Mouse (Mus musculus) midbrain, embryonic 15.5 days (tissue): ENCODE measurements around the gene C130032M10Rik. TPM values are rescaled to one million over a fixed set of nuclear protein-coding genes. Genes with fewer than 3 reads are reported as not detected.

Experiments used
- ATAC-seq: fragments of 200-750 bp; cut with Nextera tagmentation; replicated peaks from 2 replicates; pipeline ENCODE4 v1.8.0; 2017; ENCODE audit warnings: moderate TSS enrichment
- H3K27ac ChIP-seq: fragments of 300-500 bp; sonication (generic); 2 replicates; pipeline ENCODE4 v1.5.1; 2015; ENCODE audit warnings: mild to moderate bottlenecking, inconsistent platforms
- H3K27me3 ChIP-seq: fragments of 300-500 bp; sonication (generic); replicated peaks from 2 replicates; pipeline ENCODE4 v1.6.1; 2015; ENCODE audit warnings: inconsistent platforms
- H3K36me3 ChIP-seq: fragments of 300-500 bp; sonication (generic); replicated peaks from 2 replicates; pipeline ENCODE4 v1.6.1; 2015; ENCODE audit warnings: inconsistent platforms
- H3K4me1 ChIP-seq: fragments of 300-500 bp; sonication (generic); 2 replicates; pipeline ENCODE4 v1.6.1; 2015; ENCODE audit warnings: inconsistent platforms
- H3K4me2 ChIP-seq: fragments of 300-500 bp; sonication (generic); 2 replicates; pipeline ENCODE4 v1.6.1; 2015; ENCODE audit warnings: inconsistent platforms, mild to moderate bottlenecking, moderate library complexity
- H3K4me3 ChIP-seq: fragments of 300-500 bp; sonication (generic); 2 replicates; pipeline ENCODE4 v1.5.1; 2015; ENCODE audit warnings: mild to moderate bottlenecking, inconsistent platforms
- H3K9ac ChIP-seq: fragments of 300-500 bp; sonication (generic); 2 replicates; pipeline ENCODE4 v1.6.1; 2015; ENCODE audit warnings: mild to moderate bottlenecking, inconsistent platforms
- H3K9me3 ChIP-seq: fragments of 300-500 bp; sonication (generic); 2 replicates; pipeline ENCODE4 v1.6.1; 2016; ENCODE audit warnings: inconsistent platforms
- WGBS: fragments of 180-500 bp; shearing (Covaris S2); methylation state at CpG from one replicate; pipeline ENCODE4 v1.1.7; 2015; ENCODE audit warnings: mixed read lengths; 5-methylcytosine and 5-hydroxymethylcytosine counted together
- polyA plus RNA-seq: library from polyadenylated mRNA; unstranded; fragments of >200 nt; fragmentation: Nextera tagmentation; extraction: Ambion mirVana; gene quantifications from 2 replicates; pipeline ENCODE4 v1.2.1, GENCODE M21; 2015

Gene C130032M10Rik
- polyA plus RNA-seq, 1 experiment from 2014 or later, result not detected

DNA sequence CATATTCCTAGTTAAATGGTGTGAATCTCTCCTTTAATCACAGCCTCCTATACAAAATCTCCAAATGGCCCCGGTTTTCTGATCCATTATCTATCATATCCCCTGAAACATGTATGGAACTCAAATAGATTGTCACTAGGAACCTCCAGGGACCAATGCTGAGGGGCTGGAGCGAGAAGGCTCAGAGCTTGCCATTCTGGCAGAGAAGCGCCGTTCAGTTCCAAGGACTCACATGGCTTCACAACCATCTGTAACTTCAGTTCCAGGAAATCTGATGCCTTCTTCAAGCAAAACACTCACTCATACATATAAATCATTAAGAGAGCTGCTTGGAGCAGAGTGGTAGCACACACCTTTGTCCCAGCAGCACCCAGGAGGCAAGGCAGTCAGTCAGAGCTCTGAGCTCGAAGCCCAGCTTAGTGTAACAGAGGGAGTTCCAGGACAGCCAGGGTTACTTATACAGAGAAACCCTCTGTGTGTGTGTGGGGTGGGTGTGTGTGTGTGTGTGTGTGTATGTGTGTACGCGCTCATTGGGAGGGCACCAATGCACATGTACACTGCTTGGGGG is 23.6 kb downstream of the C130032M10Rik start:
- Histone ChIP-seq H3K27ac (no peak overlapping the region), H3K4me2 (no peak overlapping the region), H3K4me1 (no peaks in the 10 kb centered on the region), H3K27me3 (no peaks in the 10 kb centered on the region), H3K36me3 (no peaks in the 10 kb centered on the region), H3K9ac (no peak overlapping the region), H3K4me3 (no peak overlapping the region), H3K9me3 (no peaks in the 10 kb centered on the region)
- no peak for ATAC-seq
- 70% methylated on average over 7 of the region's 7 CpGs for WGBS

- no peak overlapping the region for H3K4me3 ChIP-seq
- H3K36me3 ChIP-seq, result no peaks in the 10 kb centered on the region
- H3K27me3 ChIP-seq, result no peaks in the 10 kb centered on the region
- H3K9ac ChIP-seq, result no peak overlapping the region
- no peak for ATAC-seq
- H3K4me2 ChIP-seq, result no peak overlapping the region
- H3K27ac ChIP-seq, result no peak overlapping the region
- no peaks in the 10 kb centered on the region for H3K9me3 ChIP-seq
- WGBS, result 32% methylated on average over 1 of the region's 1 CpGs
- H3K4me1 ChIP-seq, result no peaks in the 10 kb centered on the region
Measured at GRCm38 (mm10) chr9:114541279-114541741, 25.8 kb downstream of the C130032M10Rik start.

- 60% methylated on average over 17 of the region's 17 CpGs for WGBS
- Histone ChIP-seq H3K4me1 (0 out of 2 replicates have a peak, but pooled peaks cover 3% of the 10 kb centered on the region), H3K36me3 (no peaks in the 10 kb centered on the region), H3K4me2 (no peak overlapping the region), H3K9me3 (no peaks in the 10 kb centered on the region), H3K27ac (no peak overlapping the region), H3K4me3 (no peak overlapping the region), H3K9ac (no peak overlapping the region), H3K27me3 (peaks cover 4% of the 10 kb centered on the region; the same call in 1 of the 2 replicates)
- 0 out of 2 replicates have a peak, but pooled peaks have one; percentile 30 for ATAC-seq
Measured at GRCm38 (mm10) chr9:114543882-114544753, 28.6 kb downstream of the C130032M10Rik start.

GRCm38 (mm10) chr9:114544754-114545393 is 29.4 kb downstream of the C130032M10Rik start:
- H3K4me1 ChIP-seq, result 0 out of 2 replicates have a peak, but pooled peaks cover 3% of the 10 kb centered on the region
- peaks cover 4% of the 10 kb centered on the region; the same call in 1 of the 2 replicates for H3K27me3 ChIP-seq
- H3K27ac ChIP-seq, result no peak overlapping the region
- no peak overlapping the region for H3K4me3 ChIP-seq
- H3K4me2 ChIP-seq, result no peak overlapping the region
- no peak for ATAC-seq
- 30% methylated on average over 9 of the region's 9 CpGs for WGBS
- H3K36me3 ChIP-seq, result no peaks in the 10 kb centered on the region
- H3K9me3 ChIP-seq, result no peaks in the 10 kb centered on the region
- H3K9ac ChIP-seq, result no peak overlapping the region

- H3K4me2 ChIP-seq, result no peak overlapping the region
- H3K36me3 ChIP-seq, result no peaks in the 10 kb centered on the region
- H3K4me3 ChIP-seq, result no peak overlapping the region
- H3K9me3 ChIP-seq, result no peaks in the 10 kb centered on the region
- H3K27me3 ChIP-seq, result peaks cover 4% of the 10 kb centered on the region; the same call in 1 of the 2 replicates
- H3K9ac ChIP-seq, result no peak overlapping the region
- H3K4me1 ChIP-seq, result 0 out of 2 replicates have a peak, but pooled peaks cover 3% of the 10 kb centered on the region
- WGBS, result 70% methylated on average over 12 of the region's 12 CpGs
- H3K27ac ChIP-seq, result no peak overlapping the region
- no peak for ATAC-seq
Measured at GRCm38 (mm10) chr9:114546765-114547164, 31.3 kb downstream of the C130032M10Rik start.

- WGBS, result 35% methylated on average over 6 of the region's 6 CpGs
- Histone ChIP-seq H3K9me3 (no peaks in the 10 kb centered on the region), H3K4me1 (0 out of 2 replicates have a peak, but pooled peaks cover 3% of the 10 kb centered on the region), H3K4me3 (no peak overlapping the region), H3K27ac (no peak overlapping the region), H3K27me3 (peaks cover 4% of the 10 kb centered on the region; the same call in 1 of the 2 replicates), H3K9ac (no peak overlapping the region), H3K4me2 (no peak overlapping the region), H3K36me3 (no peaks in the 10 kb centered on the region)
- no peak for ATAC-seq
Measured at GRCm38 (mm10) chr9:114547643-114548077, 32.2 kb downstream of the C130032M10Rik start.

DNA sequence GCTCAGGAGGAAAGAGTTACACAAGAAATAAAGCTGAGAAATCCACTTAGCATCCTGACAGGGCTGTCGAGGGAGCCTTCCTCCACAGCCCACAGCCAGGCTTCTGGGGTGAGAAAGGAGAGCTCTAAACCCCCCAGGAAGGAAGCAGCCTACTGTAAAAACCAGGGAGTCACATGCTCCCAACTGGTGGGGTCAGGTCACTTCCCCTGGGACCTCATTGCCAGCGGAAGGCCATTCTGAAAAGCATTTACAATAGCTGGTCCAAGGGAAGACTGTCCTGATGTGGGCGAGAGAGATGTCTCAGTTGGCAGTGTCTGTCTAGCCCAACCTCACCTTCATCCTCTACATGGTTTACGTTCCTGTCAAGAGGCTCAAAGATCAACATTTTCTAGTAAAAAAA is 33.0 kb downstream of the C130032M10Rik start:
- no peak overlapping the region for H3K27ac ChIP-seq
- H3K9ac ChIP-seq, result no peak overlapping the region
- no peak overlapping the region for H3K4me2 ChIP-seq
- H3K36me3 ChIP-seq, result no peaks in the 10 kb centered on the region
- H3K9me3 ChIP-seq, result no peaks in the 10 kb centered on the region
- H3K4me3 ChIP-seq, result no peak overlapping the region
- 43% methylated on average over 4 of the region's 4 CpGs for WGBS
- no peak for ATAC-seq
- peaks cover 4% of the 10 kb centered on the region; the same call in 1 of the 2 replicates for H3K27me3 ChIP-seq
- 0 out of 2 replicates have a peak, but pooled peaks cover 3% of the 10 kb centered on the region for H3K4me1 ChIP-seq

GRCm38 (mm10) chr9:114549117-114549516 is 33.6 kb downstream of the C130032M10Rik start:
- Histone ChIP-seq H3K27ac (no peak overlapping the region), H3K9ac (no peak overlapping the region), H3K9me3 (no peaks in the 10 kb centered on the region), H3K36me3 (no peaks in the 10 kb centered on the region), H3K4me3 (no peak overlapping the region), H3K27me3 (peaks cover 4% of the 10 kb centered on the region; the same call in 1 of the 2 replicates), H3K4me1 (0 out of 2 replicates have a peak, but pooled peaks cover 3% of the 10 kb centered on the region), H3K4me2 (no peak overlapping the region)
- WGBS, result 17% methylated on average over 5 of the region's 5 CpGs
- no peak for ATAC-seq

GRCm38 (mm10) chr9:114550033-114550432 is 34.5 kb downstream of the C130032M10Rik start:
- Histone ChIP-seq H3K27me3 (peaks cover 4% of the 10 kb centered on the region; the same call in 1 of the 2 replicates), H3K9me3 (no peaks in the 10 kb centered on the region), H3K9ac (no peak overlapping the region), H3K36me3 (no peaks in the 10 kb centered on the region), H3K4me1 (peaks cover 10% of the 10 kb centered on the region; the same call in 1 of the 2 replicates), H3K4me3 (no peak overlapping the region), H3K4me2 (no peak overlapping the region), H3K27ac (no peak overlapping the region)
- 19% methylated on average over 6 of the region's 6 CpGs for WGBS
- no peak for ATAC-seq

DNA sequence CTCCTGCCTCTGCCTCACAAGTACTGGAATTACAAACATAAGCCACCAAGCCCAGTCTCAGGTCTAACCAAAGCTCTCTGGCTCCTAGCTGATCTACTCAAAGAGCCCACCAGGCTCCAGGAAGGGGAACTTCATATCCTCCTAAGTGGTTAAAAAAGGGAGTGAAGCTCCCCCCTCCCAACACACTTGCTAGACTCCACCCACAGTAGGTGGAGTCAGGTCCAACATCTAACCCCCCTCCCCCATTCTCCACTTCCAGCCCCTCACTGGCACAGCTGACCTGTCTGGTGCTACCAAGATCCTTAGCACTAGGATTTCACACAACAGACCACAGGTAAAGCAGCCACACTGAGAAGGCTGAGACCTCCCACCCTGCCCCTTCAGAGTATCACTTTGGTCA is 38.3 kb downstream of the C130032M10Rik start:
- H3K36me3 ChIP-seq, result no peaks in the 10 kb centered on the region
- H3K4me1 ChIP-seq, result peaks cover 7% of the 10 kb centered on the region; the same call in 1 of the 2 replicates
- H3K9me3 ChIP-seq, result no peaks in the 10 kb centered on the region
- peaks cover 14% of the 10 kb centered on the region for H3K27me3 ChIP-seq
- H3K4me2 ChIP-seq, result no peak overlapping the region
- no peak overlapping the region for H3K4me3 ChIP-seq
- no peak overlapping the region for H3K9ac ChIP-seq
- ATAC-seq, result no peak
- no peak overlapping the region for H3K27ac ChIP-seq

DNA sequence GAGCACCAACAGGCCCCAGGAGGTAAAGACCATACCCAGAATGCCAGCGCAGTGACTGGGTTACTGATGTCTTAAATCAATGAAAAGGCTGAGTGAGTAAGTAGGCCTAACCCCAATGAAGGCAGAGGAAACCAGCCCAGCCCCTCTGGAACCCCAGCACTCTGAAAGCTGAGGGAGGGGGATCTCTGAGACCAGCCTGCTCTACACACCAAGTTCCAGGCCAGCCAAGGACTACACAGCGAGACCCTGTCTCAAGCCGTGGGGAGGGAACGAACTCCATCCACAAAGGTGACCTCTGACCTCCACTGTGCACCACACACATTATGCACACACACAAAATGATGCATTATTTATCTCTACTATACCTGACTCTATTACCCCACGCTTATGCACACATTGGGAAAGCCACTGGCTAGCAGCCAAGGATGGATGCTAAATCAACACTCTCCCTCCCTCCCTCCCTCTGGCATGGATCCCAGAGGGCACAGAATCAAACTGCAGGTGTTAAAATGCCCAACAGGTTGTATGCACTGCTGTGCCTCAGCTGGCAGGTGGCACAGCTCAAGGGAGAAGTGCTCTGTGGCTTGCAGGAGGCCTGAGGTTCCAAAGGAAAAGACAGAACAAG is 39.0 kb downstream of the C130032M10Rik start:
- peaks cover 21% of the 10 kb centered on the region for H3K27me3 ChIP-seq
- ATAC-seq, result peak; percentile 42; the same call in 1 of the 2 replicates
- peaks cover 7% of the 10 kb centered on the region; the same call in 1 of the 2 replicates for H3K4me1 ChIP-seq
- H3K4me3 ChIP-seq, result no peak overlapping the region
- H3K27ac ChIP-seq, result no peak overlapping the region
- WGBS, result 46% methylated on average over 5 of the region's 5 CpGs
- no peak overlapping the region for H3K9ac ChIP-seq
- no peaks in the 10 kb centered on the region for H3K36me3 ChIP-seq
- no peak overlapping the region for H3K4me2 ChIP-seq
- no peaks in the 10 kb centered on the region for H3K9me3 ChIP-seq
